Mouse (Mus musculus): Measurements from ENCODE around the gene Gdf11. TPM values are rescaled to one million over a fixed set of nuclear protein-coding genes. Genes with fewer than 3 reads are reported as not detected.

Gene Gdf11
- total RNA-seq, 2 experiments from 2014 or later = 12.8 to 14.9 TPM

DNA sequence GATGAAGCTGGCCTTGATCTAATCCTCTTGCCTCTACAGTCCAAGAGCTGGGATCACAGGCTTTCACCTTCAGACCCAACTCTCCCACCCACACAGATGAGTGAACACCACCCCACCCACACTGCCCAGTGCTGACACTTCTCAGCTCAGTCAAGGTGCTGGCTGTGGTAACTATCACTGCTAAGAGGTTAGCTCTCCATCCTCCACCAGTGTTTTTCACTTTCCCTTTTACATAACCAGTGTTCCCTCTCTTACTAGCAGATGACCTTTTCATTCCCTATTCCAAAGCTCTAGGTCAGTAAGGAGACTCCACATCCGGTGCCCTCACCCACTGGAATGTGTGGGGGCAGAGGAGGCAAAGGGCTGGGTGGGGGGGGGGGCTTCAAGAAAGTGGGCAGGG lies 29.7 kb upstream of the Gdf11 start:
- intact Hi-C loops (cut with DNase I) = loop anchor here (5.0 kb wide), 1 partner anchor 56 kb away; no protein-coding TSS in a partner anchor
- DNase-seq (ENCODE audit: low spot score in 2 of 2) = no peak

DNA sequence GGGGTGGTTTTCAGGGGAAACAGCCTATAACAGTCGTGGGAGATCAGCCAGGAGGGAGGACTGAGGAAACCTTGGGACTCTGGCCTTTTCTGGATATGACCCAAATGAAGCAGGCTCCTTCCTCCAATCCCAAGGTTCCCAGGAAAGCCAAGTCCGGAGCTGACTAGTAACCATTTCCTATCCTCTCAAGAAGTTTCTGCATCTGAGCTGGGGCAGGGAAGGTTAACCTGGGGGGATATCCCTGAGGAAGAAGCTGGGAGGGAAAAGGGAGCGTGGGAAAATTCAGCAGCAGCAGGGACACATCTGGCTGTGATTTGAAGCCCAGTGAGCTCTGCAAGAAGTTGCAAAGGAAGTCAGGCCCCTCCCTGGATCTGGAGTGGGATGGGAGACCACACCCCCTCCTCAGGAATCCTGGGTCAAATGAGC lies 29.2 kb upstream of the Gdf11 start:
- intact Hi-C loops (cut with DNase I) = loop anchor here (5.0 kb wide), 1 partner anchor 57 kb away; no protein-coding TSS in a partner anchor
- no peak for DNase-seq (ENCODE audit: low spot score in 2 of 2)

- no peak for DNase-seq (ENCODE audit: low spot score in 2 of 2)
- intact Hi-C loops (cut with DNase I) = loop anchor here (5.0 kb wide), 1 partner anchor 57 kb away; no protein-coding TSS in a partner anchor
Observed at GRCm38 (mm10) chr10:128919966-128920365, 28.4 kb upstream of the Gdf11 start.

GRCm38 (mm10) chr10:128919203-128919631 lies 27.7 kb upstream of the Gdf11 start:
- intact Hi-C loops (cut with DNase I) = no loop called here
- DNase-seq (ENCODE audit: low spot score in 2 of 2) = peak in 1 of 2 experiments; percentile 64

DNA sequence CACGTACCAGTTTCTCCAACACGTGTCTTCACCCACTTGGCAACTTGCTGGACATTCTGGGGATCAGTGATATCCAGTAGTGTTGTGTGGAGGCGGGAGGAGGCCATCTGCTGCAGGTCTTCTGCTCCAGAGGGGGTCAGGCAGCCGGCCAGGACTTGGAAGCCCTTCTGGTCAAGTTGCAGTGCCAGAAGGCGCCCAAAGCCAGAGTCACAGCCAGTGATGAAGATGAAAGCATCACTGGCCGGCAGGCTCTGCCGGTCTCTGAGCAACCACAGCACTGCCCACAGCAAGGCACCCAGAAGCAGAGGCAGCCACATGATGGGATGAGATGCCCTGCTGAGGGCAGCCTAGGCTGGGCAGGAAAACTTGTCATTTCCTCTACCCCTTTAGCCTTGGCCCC lies 26.7 kb upstream of the Gdf11 start:
- peak in 1 of 2 experiments; percentile 60 for DNase-seq (ENCODE audit: low spot score in 2 of 2)
- intact Hi-C loops (cut with DNase I) = no loop called here

- no peak for DNase-seq (ENCODE audit: low spot score in 2 of 2)
- intact Hi-C loops (cut with DNase I) = no loop called here
Observed at GRCm38 (mm10) chr10:128917400-128917799, 25.9 kb upstream of the Gdf11 start.

DNA sequence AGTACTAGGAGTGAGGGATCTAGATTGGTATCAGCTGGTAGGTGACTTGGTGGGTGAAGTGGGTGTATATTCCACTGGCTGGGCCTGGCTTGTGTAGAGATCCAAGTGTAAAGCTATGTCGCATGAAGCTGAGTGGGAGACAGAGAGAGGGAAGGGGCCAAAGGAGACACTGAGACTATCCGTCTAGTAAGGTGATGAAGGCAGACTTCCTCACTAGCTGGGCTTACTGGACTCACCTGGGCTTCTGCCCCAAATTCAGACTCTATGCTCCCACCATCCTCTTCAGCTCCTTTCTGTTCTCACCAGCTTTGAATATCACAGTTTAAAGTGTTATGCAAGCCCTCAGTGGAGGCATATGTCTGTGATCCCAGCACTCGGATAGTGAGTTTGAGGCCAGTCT lies 25.1 kb upstream of the Gdf11 start:
- intact Hi-C loops (cut with DNase I) = no loop called here

DNA sequence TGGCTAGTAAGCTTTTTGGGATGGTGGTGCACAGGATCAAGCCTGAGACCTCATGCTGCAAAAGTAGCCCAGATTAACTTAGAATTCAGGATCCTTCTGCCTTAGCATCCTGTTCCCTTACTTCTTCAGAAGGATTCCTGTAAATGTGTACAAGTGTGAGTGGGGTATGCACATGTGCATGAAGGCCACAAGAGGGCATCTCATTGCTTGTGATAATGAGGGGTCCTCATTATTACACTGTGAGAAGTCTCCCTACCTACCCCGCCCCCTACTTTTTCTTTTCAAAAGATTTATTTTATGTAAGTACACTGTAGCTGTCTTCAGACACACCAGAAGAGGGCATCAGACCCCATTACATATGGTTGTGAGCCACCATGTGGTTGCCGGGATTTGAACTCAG lies 24.0 kb upstream of the Gdf11 start:
- intact Hi-C loops (cut with DNase I) = no loop called here

More for the DNA sequence above, 25.1 kb upstream of the Gdf11 start:
- no peak for DNase-seq (ENCODE audit: low spot score in 2 of 2)

GRCm38 (mm10) chr10:128913696-128914095 lies 22.2 kb upstream of the Gdf11 start:
- no peak for DNase-seq (ENCODE audit: low spot score in 2 of 2)
- intact Hi-C loops (cut with DNase I) = no loop called here

More for the DNA sequence above, 24.0 kb upstream of the Gdf11 start:
- no peak for DNase-seq (ENCODE audit: low spot score in 2 of 2)

DNA sequence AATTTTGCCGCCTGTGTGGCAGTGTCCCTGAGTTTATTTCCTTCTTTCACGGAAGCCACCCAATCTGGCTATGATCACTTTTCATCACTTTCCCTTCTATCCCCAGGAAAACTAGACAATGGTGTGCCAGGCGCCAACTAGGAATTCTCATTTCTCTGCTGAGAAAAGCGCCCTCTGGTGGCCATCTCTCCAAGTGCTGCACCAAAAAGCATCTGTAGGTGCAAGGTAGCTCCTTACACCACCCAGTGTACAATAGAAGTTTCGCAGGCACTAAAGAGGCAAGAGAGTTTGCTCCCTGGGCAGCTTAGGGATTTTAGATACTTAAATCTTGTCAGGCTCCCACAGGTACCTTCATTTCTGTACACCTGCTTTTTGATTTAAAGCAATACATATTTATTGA lies 21.7 kb upstream of the Gdf11 start:
- peak; percentile 89 to 93 for DNase-seq (ENCODE audit: low spot score in 2 of 2)
- intact Hi-C loops (cut with DNase I) = no loop called here

- no peak for DNase-seq (ENCODE audit: low spot score in 2 of 2)
- intact Hi-C loops (cut with DNase I) = no loop called here
Observed at GRCm38 (mm10) chr10:128912791-128913190, 21.3 kb upstream of the Gdf11 start.

DNA sequence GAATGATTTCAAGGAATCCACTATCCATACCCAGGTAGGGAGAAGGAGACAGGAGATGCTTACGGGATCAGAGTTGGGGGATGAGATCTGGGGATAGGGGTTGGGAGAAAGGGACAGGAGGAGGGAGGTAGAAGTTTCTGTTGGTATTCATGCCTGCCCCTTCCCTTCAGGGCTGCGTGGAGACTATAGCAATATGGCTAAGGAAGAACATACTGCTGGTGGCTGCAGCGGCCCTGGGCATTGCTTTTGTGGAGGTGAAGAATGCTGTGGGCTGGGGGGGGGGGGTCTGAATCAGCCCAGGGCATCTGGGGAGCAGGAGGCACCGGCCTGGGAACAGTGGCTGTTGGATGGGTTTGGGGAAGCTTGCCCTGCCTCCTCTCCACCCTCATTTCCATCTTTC lies 20.8 kb upstream of the Gdf11 start:
- no peak for DNase-seq (ENCODE audit: low spot score in 2 of 2)
- intact Hi-C loops (cut with DNase I) = no loop called here

- DNase-seq (ENCODE audit: low spot score in 2 of 2) = no peak
- intact Hi-C loops (cut with DNase I) = no loop called here
Observed at GRCm38 (mm10) chr10:128911430-128911829, 19.9 kb upstream of the Gdf11 start.

- intact Hi-C loops (cut with DNase I) = no loop called here
- peak in 1 of 2 experiments; percentile 44 for DNase-seq (ENCODE audit: low spot score in 2 of 2)
Observed at GRCm38 (mm10) chr10:128910066-128910841, 18.7 kb upstream of the Gdf11 start.

- intact Hi-C loops (cut with DNase I) = no loop called here
- DNase-seq (ENCODE audit: low spot score in 2 of 2) = peak; percentile 58 to 75
Observed at GRCm38 (mm10) chr10:128909567-128910028, 18.1 kb upstream of the Gdf11 start.

DNA sequence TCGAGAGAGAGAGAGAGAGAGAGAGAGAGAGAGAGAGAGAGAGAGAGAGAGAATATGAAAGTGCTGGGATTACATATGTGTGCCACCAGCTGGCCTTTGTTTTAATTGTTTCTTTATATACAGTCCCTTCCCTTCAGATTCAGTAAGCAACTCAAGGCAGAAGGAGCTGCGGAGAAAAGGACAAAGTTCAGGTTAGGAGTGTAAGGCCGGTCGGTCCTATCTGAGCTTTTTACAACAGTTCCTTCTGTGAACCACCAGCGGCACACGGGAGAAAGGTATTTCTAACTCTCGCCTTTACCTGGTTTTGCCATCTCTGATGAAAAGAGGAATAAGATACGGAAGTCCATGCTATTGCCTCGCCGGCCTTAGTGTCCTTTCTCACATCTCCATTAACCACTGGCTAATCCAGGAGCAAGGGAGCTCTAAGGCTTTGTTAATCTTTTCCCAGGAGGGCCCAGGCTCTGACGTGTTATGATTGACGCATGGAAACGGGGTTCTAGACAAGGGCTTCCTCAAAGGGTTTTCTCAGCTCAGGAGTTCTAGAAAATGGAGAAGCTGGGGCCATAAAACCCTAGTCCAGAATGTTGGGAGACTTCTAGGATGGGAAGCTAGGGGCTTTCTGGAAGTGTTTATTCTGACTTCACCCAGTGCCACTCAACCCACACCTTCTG lies 17.4 kb upstream of the Gdf11 start:
- DNase-seq (ENCODE audit: low spot score in 2 of 2) = no peak
- intact Hi-C loops (cut with DNase I) = no loop called here

- DNase-seq (ENCODE audit: low spot score in 2 of 2) = no peak
- intact Hi-C loops (cut with DNase I) = no loop called here
Observed at GRCm38 (mm10) chr10:128904812-128905211, 13.3 kb upstream of the Gdf11 start.

GRCm38 (mm10) chr10:128902409-128902988 lies 11.0 kb upstream of the Gdf11 start:
- no peak for DNase-seq (ENCODE audit: low spot score in 2 of 2)
- intact Hi-C loops (cut with DNase I) = no loop called here

DNA sequence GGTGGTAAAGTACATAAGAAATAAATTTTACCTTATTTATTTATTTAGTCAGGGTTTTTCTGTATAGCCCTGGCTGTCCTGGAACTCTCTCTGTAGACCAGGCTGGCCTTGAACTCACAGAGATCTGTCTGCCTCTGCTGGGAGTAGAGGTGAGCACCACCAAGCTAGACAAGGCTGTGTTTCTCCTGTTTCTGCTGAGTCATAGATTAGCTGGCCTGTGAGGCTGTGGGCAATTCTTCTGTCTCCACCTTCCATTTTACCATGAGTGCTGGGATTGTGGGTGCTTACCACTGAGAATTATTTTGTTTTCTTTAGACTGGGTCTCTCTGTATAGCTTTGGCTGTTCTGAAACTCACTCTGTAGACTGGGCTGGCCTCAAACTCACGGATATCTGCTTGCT lies 9.9 kb upstream of the Gdf11 start:
- no peak for DNase-seq (ENCODE audit: low spot score in 2 of 2)
- intact Hi-C loops (cut with DNase I) = no loop called here

DNA sequence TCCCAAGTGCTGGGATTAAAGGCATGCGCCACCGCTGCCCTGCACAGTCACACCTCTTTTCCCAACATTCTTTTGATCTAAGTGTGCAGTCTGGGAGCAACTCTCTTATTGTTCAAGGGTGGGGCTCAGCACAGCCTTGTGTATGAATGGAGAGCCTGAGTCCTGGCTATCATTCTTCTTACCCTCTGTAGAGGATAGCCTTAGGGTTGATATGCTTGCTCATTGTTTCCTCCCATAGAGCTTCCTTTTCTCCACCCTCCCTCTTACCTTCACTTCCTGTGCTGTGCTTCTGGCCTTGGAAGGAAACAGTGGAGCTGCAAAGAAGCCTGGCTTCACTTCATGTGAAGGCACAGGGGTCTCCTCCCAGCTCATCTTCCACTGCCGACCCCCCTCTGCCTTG lies 9.2 kb upstream of the Gdf11 start, which contains the start of gene Cd63:
TSS of gene Cd63 (plus strand) at position 292 of the 400 bp plus-strand sequence.
- intact Hi-C loops (cut with DNase I) = no loop called here
- DNase-seq (ENCODE audit: low spot score in 2 of 2) = no peak
